In genomic region chr2:78094921-78095320, GRCm38 (mm10) we compare ENCODE assay signal across 15 mouse cellular contexts.
"Had no signal": no experiment of that assay in that cellular context is flagged by ENCODE, and none has a peak within 500 bp of the region (broad histone marks: within the 10 kb centered on the region; RNA-seq: fewer than 3 reads in every experiment).

No protein-coding gene starts in this region.

- H3K4me3 ChIP-seq: neural tube, embryonic 15.5 days; stomach, embryonic 15.5 days had no signal

- H3K27me3 ChIP-seq: neural tube, embryonic 15.5 days; stomach, embryonic 15.5 days had no signal

- H3K27ac ChIP-seq: neural tube, embryonic 15.5 days; stomach, embryonic 15.5 days; stomach, postnatal 0 days had no signal

- H3K4me2 ChIP-seq: neural tube, embryonic 15.5 days; stomach, embryonic 15.5 days had no signal

- H3K9me3 ChIP-seq: neural tube, embryonic 15.5 days; stomach, embryonic 15.5 days had no signal

- H3K36me3 ChIP-seq: neural tube, embryonic 15.5 days; stomach, embryonic 15.5 days had no signal

- DNase-seq: retina, postnatal 1 day; right cerebral cortex, adult 18-20 months; right cerebral cortex, postnatal 14 days; right cerebral cortex, postnatal 25 days; right cerebral cortex, postnatal 4 days; spleen, adult 18-20 months; thymus, adult 18-20 months; thymus, adult 2 months; thymus, postnatal 14 days; thymus, postnatal 25 days; thymus, postnatal 36 days; thymus, postnatal 4 days had no signal

- H3K9ac ChIP-seq: neural tube, embryonic 15.5 days; stomach, embryonic 15.5 days had no signal

- H3K4me1 ChIP-seq: neural tube, embryonic 15.5 days; stomach, embryonic 15.5 days had no signal
